Mouse (Mus musculus): Measurements from ENCODE around the gene Hs3st2.

Gene Hs3st2

GRCm38 (mm10) chr7:121456716-121457115 is 65.1 kb downstream of the Hs3st2 start:
- no peak for ATAC-seq (ENCODE audit: insufficient number of reproducible peaks, low FRiP score, low TSS enrichment)

GRCm38 (mm10) chr7:121458075-121458474 is 66.4 kb downstream of the Hs3st2 start:
- ATAC-seq (ENCODE audit: insufficient number of reproducible peaks, low FRiP score, low TSS enrichment), result no peak

- ATAC-seq (ENCODE audit: insufficient number of reproducible peaks, low FRiP score, low TSS enrichment), result no peak
Observed at GRCm38 (mm10) chr7:121460626-121461025, 69.0 kb downstream of the Hs3st2 start.

- ATAC-seq (ENCODE audit: insufficient number of reproducible peaks, low FRiP score, low TSS enrichment), result no peak
Observed at GRCm38 (mm10) chr7:121464441-121464840, 72.8 kb downstream of the Hs3st2 start.

- no peak for ATAC-seq (ENCODE audit: insufficient number of reproducible peaks, low FRiP score, low TSS enrichment)
Observed at GRCm38 (mm10) chr7:121465111-121465510, 73.5 kb downstream of the Hs3st2 start.

GRCm38 (mm10) chr7:121466331-121466730 is 74.7 kb downstream of the Hs3st2 start:
- ATAC-seq (ENCODE audit: insufficient number of reproducible peaks, low FRiP score, low TSS enrichment), result no peak

GRCm38 (mm10) chr7:121469435-121469834 is 77.8 kb downstream of the Hs3st2 start:
- ATAC-seq (ENCODE audit: insufficient number of reproducible peaks, low FRiP score, low TSS enrichment), result no peak

- ATAC-seq (ENCODE audit: insufficient number of reproducible peaks, low FRiP score, low TSS enrichment), result no peak
Observed at GRCm38 (mm10) chr7:121478302-121478701, 86.6 kb downstream of the Hs3st2 start.

GRCm38 (mm10) chr7:121480106-121480505 is 88.4 kb downstream of the Hs3st2 start:
- ATAC-seq (ENCODE audit: insufficient number of reproducible peaks, low FRiP score, low TSS enrichment), result no peak

GRCm38 (mm10) chr7:121484590-121484989 is 92.9 kb downstream of the Hs3st2 start:
- no peak for ATAC-seq (ENCODE audit: insufficient number of reproducible peaks, low FRiP score, low TSS enrichment)

- no peak for ATAC-seq (ENCODE audit: insufficient number of reproducible peaks, low FRiP score, low TSS enrichment)
Observed at GRCm38 (mm10) chr7:121485266-121485665, 93.6 kb downstream of the Hs3st2 start.

GRCm38 (mm10) chr7:121487291-121487690 is 95.6 kb downstream of the Hs3st2 start:
- ATAC-seq (ENCODE audit: insufficient number of reproducible peaks, low FRiP score, low TSS enrichment), result no peak

GRCm38 (mm10) chr7:121489401-121489800 is 97.7 kb downstream of the Hs3st2 start:
- ATAC-seq (ENCODE audit: insufficient number of reproducible peaks, low FRiP score, low TSS enrichment), result no peak

GRCm38 (mm10) chr7:121491455-121492005 is 99.9 kb downstream of the Hs3st2 start:
- ATAC-seq (ENCODE audit: insufficient number of reproducible peaks, low FRiP score, low TSS enrichment), result no peak

- ATAC-seq (ENCODE audit: insufficient number of reproducible peaks, low FRiP score, low TSS enrichment), result no peak
Observed at GRCm38 (mm10) chr7:121500516-121500915, 108.9 kb downstream of the Hs3st2 start.

- no peak for ATAC-seq (ENCODE audit: insufficient number of reproducible peaks, low FRiP score, low TSS enrichment)
Observed at GRCm38 (mm10) chr7:121501666-121502065, 110.0 kb downstream of the Hs3st2 start.

- ATAC-seq (ENCODE audit: insufficient number of reproducible peaks, low FRiP score, low TSS enrichment), result no peak
Observed at GRCm38 (mm10) chr7:121516727-121517126, 125.1 kb downstream of the Hs3st2 start.

- ATAC-seq (ENCODE audit: insufficient number of reproducible peaks, low FRiP score, low TSS enrichment), result no peak
Observed at GRCm38 (mm10) chr7:121517165-121517591, 125.5 kb downstream of the Hs3st2 start.

GRCm38 (mm10) chr7:121522125-121522524 is 130.5 kb downstream of the Hs3st2 start:
- ATAC-seq (ENCODE audit: insufficient number of reproducible peaks, low FRiP score, low TSS enrichment), result no peak

- ATAC-seq (ENCODE audit: insufficient number of reproducible peaks, low FRiP score, low TSS enrichment), result no peak
Observed at GRCm38 (mm10) chr7:121529023-121529422, 137.4 kb downstream of the Hs3st2 start.

- ATAC-seq (ENCODE audit: insufficient number of reproducible peaks, low FRiP score, low TSS enrichment), result no peak
Observed at GRCm38 (mm10) chr7:121533639-121534038, 142.0 kb downstream of the Hs3st2 start.

GRCm38 (mm10) chr7:121534386-121534785 is 142.7 kb downstream of the Hs3st2 start:
- peak; percentile 31; the same call in 1 of the 2 replicates for ATAC-seq (ENCODE audit: insufficient number of reproducible peaks, low FRiP score, low TSS enrichment)

- ATAC-seq (ENCODE audit: insufficient number of reproducible peaks, low FRiP score, low TSS enrichment), result no peak
Observed at GRCm38 (mm10) chr7:121535987-121536386, 144.3 kb downstream of the Hs3st2 start.
